Mouse (Mus musculus) hindbrain, embryonic 11.5 days (tissue): ENCODE results near the gene Rtn2. TPM values are rescaled to one million over a fixed set of nuclear protein-coding genes. Genes with fewer than 3 reads are reported as not detected.

Experiments
- ATAC-seq: fragments of 200-750 bp; cut with Nextera tagmentation; 2 replicates; pipeline ENCODE4 v1.8.0; 2017; ENCODE audit warnings: mild to moderate bottlenecking, moderate TSS enrichment, moderate library complexity; ENCODE audit not compliant: low FRiP score
- DNase-seq: peaks from one replicate; pipeline ENCODE4 v3.0.0-alpha.2; 2015; ENCODE audit warnings: low spot score
- H3K27ac ChIP-seq: fragments of 300-500 bp; sonication (generic); 2 replicates; pipeline ENCODE4 v1.5.1; 2014; ENCODE audit warnings: mild to moderate bottlenecking, low read depth, low read length
- H3K27me3 ChIP-seq: fragments of 300-500 bp; sonication (generic); 2 replicates; pipeline ENCODE4 v1.6.1; 2014; ENCODE audit warnings: mild to moderate bottlenecking, low read length, moderate library complexity, mixed read lengths; ENCODE audit not compliant: control insufficient read depth, insufficient read depth
- H3K36me3 ChIP-seq: fragments of 300-500 bp; sonication (generic); 2 replicates; pipeline ENCODE4 v1.6.1; 2014; ENCODE audit warnings: mild to moderate bottlenecking, low read length, moderate library complexity, mixed read lengths; ENCODE audit not compliant: control insufficient read depth, insufficient read depth
- H3K4me1 ChIP-seq: fragments of 300-500 bp; sonication (generic); replicated peaks from 2 replicates; pipeline ENCODE4 v1.6.1; 2014; ENCODE audit warnings: low read length, mixed read lengths; ENCODE audit not compliant: control insufficient read depth, insufficient read depth
- H3K4me2 ChIP-seq: fragments of 300-500 bp; sonication (generic); replicated peaks from 2 replicates; pipeline ENCODE4 v1.6.1; 2014; ENCODE audit warnings: mild to moderate bottlenecking, low read depth, low read length
- H3K4me3 ChIP-seq: fragments of 300-500 bp; sonication (generic); 2 replicates; pipeline ENCODE4 v1.5.1; 2014; ENCODE audit warnings: low read depth, low read length
- H3K9ac ChIP-seq: fragments of 300-500 bp; sonication (generic); 2 replicates; pipeline ENCODE4 v1.6.1; 2014; ENCODE audit warnings: low read depth, low read length
- H3K9me3 ChIP-seq: fragments of 300-500 bp; sonication (generic); 2 replicates; pipeline ENCODE4 v1.6.1; 2016; ENCODE audit warnings: low read length; ENCODE audit not compliant: control insufficient read depth
- WGBS: fragments of 180-500 bp; shearing (Covaris S2); extraction: QIAGEN DNeasy Blood & Tissue Kit; methylation state at CpG from one replicate; pipeline ENCODE4 v1.1.7; 2014; 5-methylcytosine and 5-hydroxymethylcytosine counted together
- polyA plus RNA-seq: library from polyadenylated mRNA; unstranded; fragments of >200 nt; fragmentation: Nextera tagmentation; extraction: Ambion mirVana; gene quantifications from 2 replicates; pipeline ENCODE4 v1.2.1, GENCODE M21; 2014

Rtn2 gene
- polyA plus RNA-seq, 1 experiment from 2014 or later, result 52.1 TPM

GRCm38 (mm10) chr7:19344938-19345471 lies 62.6 kb downstream of the Rtn2 start:
- Histone ChIP-seq H3K27me3 (peaks cover 12% of the 10 kb centered on the region), H3K4me1 (0 out of 2 replicates have a peak, but pooled peaks cover 5% of the 10 kb centered on the region), H3K27ac (peak overlapping the region; percentile 48; the same call in 1 of the 2 replicates), H3K36me3 (no peaks in the 10 kb centered on the region), H3K4me2 (peak overlapping the region; percentile 85), H3K9me3 (no peaks in the 10 kb centered on the region), H3K4me3 (peak overlapping the region; percentile 55), H3K9ac (peak overlapping the region; percentile 64)
- ATAC-seq (peak; percentile 95), DNase-seq (peak; percentile 96)
- 1% methylated on average over 31 of the region's 31 CpGs for WGBS

Other genes with a start within 250 kb of the Rtn2 start
- not detected in 2 replicates for gene Rsph6a, start 227.9 kb upstream of the Rtn2 start, polyA plus RNA-seq
- gene Dmwd, start 206.4 kb upstream of the Rtn2 start, polyA plus RNA-seq, result 18.3 and 20.2 TPM in 2 replicates
- gene Dmpk, start 198.8 kb upstream of the Rtn2 start, polyA plus RNA-seq, result 10.3 and 12.2 TPM in 2 replicates
- gene Six5, start 188.0 kb upstream of the Rtn2 start, polyA plus RNA-seq, result 6.2 and 7.2 TPM in 2 replicates
- 1.0 and 1.4 TPM in 2 replicates for gene Gm4969, start 164.3 kb upstream of the Rtn2 start, polyA plus RNA-seq
- 8.7 and 8.8 TPM in 2 replicates for gene Fbxo46, start 162.8 kb upstream of the Rtn2 start, polyA plus RNA-seq
- 11.7 and 12.0 TPM in 2 replicates for gene Qpctl, start 133.3 kb upstream of the Rtn2 start, polyA plus RNA-seq
- 143 and 149 TPM in 2 replicates for gene Snrpd2, start 132.9 kb upstream of the Rtn2 start, polyA plus RNA-seq
- gene Gipr, start 116.5 kb upstream of the Rtn2 start, polyA plus RNA-seq, result 0.89 and 1.7 TPM in 2 replicates
- gene Eml2, start 106.2 kb upstream of the Rtn2 start, polyA plus RNA-seq, result 1.4 and 2.0 TPM in 2 replicates
- gene Gpr4, start 70.1 kb upstream of the Rtn2 start, polyA plus RNA-seq, result 1.6 and 2.6 TPM in 2 replicates
- 42.2 and 42.4 TPM in 2 replicates for gene Opa3, start 54.3 kb upstream of the Rtn2 start, polyA plus RNA-seq
- 29.2 and 50.2 TPM in 2 replicates for gene Vasp, start 10.8 kb upstream of the Rtn2 start, polyA plus RNA-seq
- gene Ppm1n, start 2.6 kb upstream of the Rtn2 start, polyA plus RNA-seq, result 0.18 TPM in 1 of 2 replicates, not detected in the other
- not detected in 2 replicates for gene Fosb, start 27.4 kb downstream of the Rtn2 start, polyA plus RNA-seq
- gene Ercc1, start 62.2 kb downstream of the Rtn2 start, polyA plus RNA-seq, result 108 and 112 TPM in 2 replicates
- 14.7 and 15.2 TPM in 2 replicates for gene Cd3eap, start 76.9 kb downstream of the Rtn2 start, polyA plus RNA-seq
- gene Ppp1r13l, start 77.1 kb downstream of the Rtn2 start, polyA plus RNA-seq, result 3.2 and 5.0 TPM in 2 replicates
- gene Ercc2, start 99.4 kb downstream of the Rtn2 start, polyA plus RNA-seq, result 7.7 and 8.7 TPM in 2 replicates
- 2.3 TPM in 2 replicates for gene Klc3, start 121.5 kb downstream of the Rtn2 start, polyA plus RNA-seq
- 0.13 TPM in 1 of 2 replicates, not detected in the other for gene Ckm, start 122.2 kb downstream of the Rtn2 start, polyA plus RNA-seq
- 11.5 and 13.3 TPM in 2 replicates for gene Mark4, start 176.2 kb downstream of the Rtn2 start, polyA plus RNA-seq
- 0.66 and 0.76 TPM in 2 replicates for gene Exoc3l2, start 180.7 kb downstream of the Rtn2 start, polyA plus RNA-seq
- gene Bloc1s3, start 225.7 kb downstream of the Rtn2 start, polyA plus RNA-seq, result 2.4 and 2.5 TPM in 2 replicates
- gene Trappc6a, start 225.8 kb downstream of the Rtn2 start, polyA plus RNA-seq, result 45.7 and 49.8 TPM in 2 replicates
- 0.10 and 0.17 TPM in 2 replicates for gene Nkpd1, start 235.2 kb downstream of the Rtn2 start, polyA plus RNA-seq